Mouse (Mus musculus): ENCODE results near the gene Prnp.

GRCm38 (mm10) chr2:131868983-131869382 is 40.7 kb upstream of the Prnp start:
- TF ChIP-seq GATA1 (IDR thresholded peaks at IDR 0.05; ENCODE audit: borderline replicate concordance, low read length) (no peak), FLI1 (IDR thresholded peaks at IDR 0.05; ENCODE audit: low read length) (no peak)

Measured in megakaryocyte, embryonic 14.5 days (primary cell).